ENCODE assay signal across 8 mouse cellular contexts in the genomic region with DNA sequence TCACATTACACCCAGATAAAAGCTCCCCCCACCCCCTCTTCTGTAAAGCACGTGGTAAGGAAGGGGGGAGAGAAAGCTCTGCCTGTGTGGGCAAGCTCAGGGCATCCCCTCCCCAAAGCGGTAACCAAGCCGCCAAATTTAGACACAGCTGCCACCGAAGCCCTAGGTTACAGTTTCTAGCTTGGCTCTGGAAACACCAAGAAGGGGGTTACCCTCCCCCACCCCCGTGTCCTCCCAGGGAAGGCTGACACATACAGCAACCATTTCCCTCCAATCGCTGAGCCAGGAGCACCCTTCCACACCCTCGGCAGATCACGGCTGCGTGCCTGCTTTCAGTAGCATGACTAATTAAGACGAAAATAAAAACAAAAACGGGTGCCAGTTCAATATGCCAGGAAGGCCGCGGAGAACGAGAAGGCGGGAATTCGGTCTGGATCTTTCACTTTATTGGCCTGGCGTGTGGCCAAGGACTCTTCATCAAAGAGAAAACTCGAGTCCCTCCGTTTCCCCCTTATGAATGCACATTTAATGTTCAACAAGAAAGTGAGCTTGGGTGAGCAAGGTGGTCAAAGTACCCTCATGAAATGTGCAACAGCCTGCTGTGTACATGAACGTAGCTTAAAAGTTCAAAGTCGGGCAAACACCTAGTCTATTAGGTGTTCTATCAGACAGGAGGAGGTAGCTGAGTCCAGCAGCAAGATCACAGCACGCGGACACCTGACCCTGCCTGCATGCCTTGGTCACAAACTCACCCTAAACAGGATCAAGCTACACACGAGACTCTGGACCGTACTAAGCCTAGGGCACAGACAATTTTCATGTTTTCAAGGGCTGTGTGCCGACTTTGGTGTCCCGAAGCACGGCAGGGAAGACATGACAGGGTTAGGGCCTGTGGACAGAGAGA. TPM values are rescaled to one million over a fixed set of nuclear protein-coding genes. Genes with fewer than 3 reads are reported as not detected.
DNase-seq lines count a peak whose midpoint lies in the region; ATAC-seq and TF ChIP-seq lines count a peak whose summit lies in the region.

No protein-coding gene starts in this region.

- no peak for TF ChIP-seq CTCF in kidney, postnatal 0 days (IDR thresholded peaks at IDR 0.05; ENCODE audit: low read depth)

- H3K4me1 ChIP-seq in embryonic facial prominence, embryonic 15.5 days, result peaks cover 47% of the 10 kb centered on the region
- H3K4me1 ChIP-seq in kidney, postnatal 0 days (replicated peaks; ENCODE audit: insufficient read depth, low read length), result peaks cover 28% of the 10 kb centered on the region
- H3K4me1 ChIP-seq in stomach, embryonic 15.5 days, result peaks cover 18% of the 10 kb centered on the region; the same call in 1 of the 2 replicates

- no peak overlapping the region; the same call in 1 of the 2 replicates for H3K4me3 ChIP-seq in embryonic facial prominence, embryonic 15.5 days (replicated peaks)
- 0 out of 2 replicates have a peak overlapping the region, but pooled peaks have one; percentile 4 for H3K4me3 ChIP-seq in kidney, postnatal 0 days (replicated peaks; ENCODE audit: low read depth, low read length)
- no peak overlapping the region for H3K4me3 ChIP-seq in stomach, embryonic 15.5 days (replicated peaks)

- 27% methylated on average over 28 of the region's 28 CpGs for WGBS in embryonic facial prominence, embryonic 15.5 days
- WGBS in kidney, postnatal 0 days, result 36% methylated on average over 28 of the region's 28 CpGs
- WGBS in stomach, embryonic 15.5 days, result 65% methylated on average over 28 of the region's 28 CpGs

- no peaks in the 10 kb centered on the region for H3K27me3 ChIP-seq in embryonic facial prominence, embryonic 15.5 days
- no peaks in the 10 kb centered on the region for H3K27me3 ChIP-seq in kidney, postnatal 0 days (ENCODE audit: insufficient read depth, low read length)
- H3K27me3 ChIP-seq in stomach, embryonic 15.5 days (replicated peaks), result no peaks in the 10 kb centered on the region

- 0 out of 2 replicates have a peak overlapping the region, but pooled peaks have one; percentile 15 for H3K9ac ChIP-seq in embryonic facial prominence, embryonic 15.5 days
- H3K9ac ChIP-seq in kidney, postnatal 0 days (ENCODE audit: low read depth, low read length), result 0 out of 2 replicates have a peak overlapping the region, but pooled peaks have one; percentile 23
- H3K9ac ChIP-seq in stomach, embryonic 15.5 days, result no peak overlapping the region

- peaks cover 5% of the 10 kb centered on the region; the same call in 1 of the 2 replicates for H3K9me3 ChIP-seq in embryonic facial prominence, embryonic 15.5 days (replicated peaks)
- no peaks in the 10 kb centered on the region for H3K9me3 ChIP-seq in kidney, postnatal 0 days (replicated peaks; ENCODE audit: low read length)
- H3K9me3 ChIP-seq in stomach, embryonic 15.5 days, result no peaks in the 10 kb centered on the region

- 0 out of 2 replicates have a peak, but pooled peaks cover 3% of the 10 kb centered on the region for H3K36me3 ChIP-seq in embryonic facial prominence, embryonic 15.5 days
- no peaks in the 10 kb centered on the region for H3K36me3 ChIP-seq in kidney, postnatal 0 days (ENCODE audit: insufficient read depth, low read length)
- H3K36me3 ChIP-seq in stomach, embryonic 15.5 days, result no peaks in the 10 kb centered on the region

- peak overlapping the region; percentile 40 for H3K4me2 ChIP-seq in embryonic facial prominence, embryonic 15.5 days (replicated peaks)
- H3K4me2 ChIP-seq in kidney, postnatal 0 days (ENCODE audit: low read length), result peak overlapping the region; percentile 44
- H3K4me2 ChIP-seq in stomach, embryonic 15.5 days, result peak overlapping the region; percentile 5; the same call in 1 of the 2 replicates

- peak overlapping the region; percentile 83 for H3K27ac ChIP-seq in embryonic facial prominence, embryonic 15.5 days (replicated peaks)
- H3K27ac ChIP-seq in kidney, postnatal 0 days, result peak overlapping the region; percentile 66; the same call in 1 of the 2 replicates
- H3K27ac ChIP-seq in stomach, embryonic 15.5 days, result peak overlapping the region; percentile 76

- ATAC-seq in embryonic facial prominence, embryonic 15.5 days (ENCODE audit: insufficient number of reproducible peaks, low FRiP score, low TSS enrichment, low read depth), result peak; percentile 47; the same call in 1 of the 2 replicates
- ATAC-seq in kidney, postnatal 0 days (replicated peaks; ENCODE audit: low FRiP score, low read depth), result 0 out of 2 replicates have a peak, but pooled peaks have one; percentile 30
- no peak for ATAC-seq in stomach, embryonic 15.5 days (ENCODE audit: insufficient read depth, low FRiP score, low read depth)
- ATAC-seq in megakaryocyte-erythroid progenitor cell, adult 5-6 weeks (replicated peaks; ENCODE audit: low FRiP score, low TSS enrichment, poor library complexity, severe bottlenecking), result no peak

- DNase-seq in layer of hippocampus, adult 8-10 months (ENCODE audit: low spot score in 2 of 2), result peak; percentile 49 to 56
- no peak for DNase-seq in layer of hippocampus, postnatal 25 days (ENCODE audit: extremely low spot score in 1 of 2, low spot score in 1 of 2)
- peak; percentile 32 for DNase-seq in R1 (ENCODE audit: low read depth, low spot score)
- DNase-seq in kidney, postnatal 0 days (ENCODE audit: low spot score), result no peak
- no peak for DNase-seq in urinary bladder, adult 2 months (ENCODE audit: low spot score)

RNA-seq across cellular contexts. Expression of a gene that starts 38.3 kb away (rescaled TPM):
- total RNA-seq in layer of hippocampus, adult 8-10 months (2022), result 10 to 100 TPM; 48.9 to 53.4 (median 49.5) TPM
- 10 to 100 TPM; 43.2 to 48.7 TPM for total RNA-seq in layer of hippocampus, postnatal 25 days (2021)
- 141 and 143 TPM in 2 replicates for polyA plus RNA-seq in embryonic facial prominence, embryonic 15.5 days (2015; fragmentation: Nextera tagmentation; extraction: Ambion mirVana)
- polyA plus RNA-seq in kidney, postnatal 0 days (2015; fragmentation: Nextera tagmentation; extraction: Ambion mirVana), result 97.2 and 99.7 TPM in 2 replicates
- 80.5 and 87.0 TPM in 2 replicates for polyA plus RNA-seq in stomach, embryonic 15.5 days (2015; fragmentation: Nextera tagmentation; extraction: Ambion mirVana)
- 32.1 and 33.7 TPM in 2 replicates for polyA plus RNA-seq in urinary bladder, adult 2 months (2012; rRNA removed)
- 19.1 and 28.6 TPM in 2 replicates for total RNA-seq in megakaryocyte-erythroid progenitor cell, adult 5-6 weeks (2014; fragmentation: Nextera tagmentation)
- total RNA-seq in megakaryocyte-erythroid progenitor cell, adult 5-6 weeks (2017), result 22.2 and 25.9 TPM in 2 replicates

Comparison
In these comparisons a context has a peak if more than half of its experiments do, and no peak if none do; other contexts are left out.
1. DNase-seq: peak in layer of hippocampus, adult 8-10 months (2 of 2) and R1 (single experiment); none in layer of hippocampus, postnatal 25 days (0 of 2), kidney, postnatal 0 days (single experiment) and urinary bladder, adult 2 months (single experiment).
2. ATAC-seq: peak in embryonic facial prominence, embryonic 15.5 days (single experiment) and kidney, postnatal 0 days (single experiment); none in stomach, embryonic 15.5 days (single experiment) and megakaryocyte-erythroid progenitor cell, adult 5-6 weeks (single experiment).
3. Peak in every context shown above with its lines, with median percentiles within 50 percentile points of each other: H3K27ac ChIP-seq and H3K4me2 ChIP-seq.